Mouse (Mus musculus) ES-Bruce4 (cell line): ENCODE data around the gene Mthfr. TPM values are rescaled to one million over a fixed set of nuclear protein-coding genes. Genes with fewer than 3 reads are reported as not detected.

ENCODE experiments used
- H3K27ac ChIP-seq: 2 replicates; pipeline ENCODE4 v1.5.1; 2012; ENCODE audit warnings: low read length, inconsistent platforms; ENCODE audit not compliant: insufficient read depth
- H3K27me3 ChIP-seq: 2 replicates; pipeline ENCODE4 v1.6.1; 2012; ENCODE audit warnings: mild to moderate bottlenecking, low read length, inconsistent platforms; ENCODE audit not compliant: control insufficient read depth, poor library complexity, insufficient read depth, severe bottlenecking
- H3K36me3 ChIP-seq: 2 replicates; pipeline ENCODE4 v1.6.1; 2012; ENCODE audit warnings: inconsistent platforms, mild to moderate bottlenecking, low read length, moderate library complexity; ENCODE audit not compliant: control insufficient read depth, poor library complexity, insufficient read depth, severe bottlenecking
- H3K4me1 ChIP-seq: one replicate; pipeline ENCODE4 v1.8.1; 2011; ENCODE audit warnings: low read length; ENCODE audit not compliant: control insufficient read depth, insufficient read depth
- H3K4me3 ChIP-seq: 2 replicates; pipeline ENCODE4 v1.5.1; 2011; ENCODE audit warnings: low read depth, mild to moderate bottlenecking, low read length
- H3K9ac ChIP-seq: 2 replicates; pipeline ENCODE4 v1.6.1; 2012; ENCODE audit warnings: low read depth, mild to moderate bottlenecking, inconsistent platforms; ENCODE audit not compliant: poor library complexity, severe bottlenecking
- H3K9me3 ChIP-seq: replicated peaks from 2 replicates; pipeline ENCODE4 v1.6.1; 2012; ENCODE audit warnings: mild to moderate bottlenecking, low read length, inconsistent platforms; ENCODE audit not compliant: control insufficient read depth, poor library complexity, insufficient read depth, severe bottlenecking
- CTCF ChIP-seq: IDR thresholded peaks from one replicate; pipeline ENCODE4 v1.8.1; 2011; ENCODE audit warnings: low read depth, low read length
- EP300 ChIP-seq: IDR thresholded peaks from 2 replicates; pipeline ENCODE4 v1.6.1; 2011; ENCODE audit warnings: low read depth, low read length; ENCODE audit not compliant: insufficient read depth
- POLR2A ChIP-seq: IDR thresholded peaks from one replicate; pipeline ENCODE4 v1.8.1; 2011; ENCODE audit warnings: low read length; ENCODE audit not compliant: insufficient read depth
- polyA plus RNA-seq: library from polyadenylated mRNA; stranded (reverse); fragments of >200 nt; gene quantifications from 2 replicates; pipeline ENCODE4 v1.2.4, GENCODE M21; 2011; ENCODE audit warnings: low read depth; ENCODE audit not compliant: missing spikeins, insufficient read depth, insufficient read length

Mthfr gene
- polyA plus RNA-seq, result 9.5 and 13.7 TPM in 2 replicates

- H3K27ac ChIP-seq, result peak within 1 kb of the TSS; percentile 64
- H3K27me3 ChIP-seq, result no peaks in the 10 kb centered on the region
- H3K9ac ChIP-seq, result peak within 1 kb of the TSS; percentile 69
- peaks cover 6% of the 10 kb centered on the region; the same call in 1 of the 2 replicates for H3K36me3 ChIP-seq
- H3K4me1 ChIP-seq, result peaks cover 10% of the 10 kb centered on the region
- H3K9me3 ChIP-seq, result no peaks in the 10 kb centered on the region
- H3K4me3 ChIP-seq, result peak within 1 kb of the TSS; percentile 96
- TF ChIP-seq EP300 (peak; percentile 80), POLR2A (peak; percentile 59), CTCF (no peak)
Observed at GRCm38 (mm10) chr4:148038600-148039253, at the start of gene Mthfr, which contains the start of gene Clcn6. Mthfr (plus strand) TSS chr4:148039077. Clcn6 (minus strand) TSS chr4:148038821.

- no peaks in the 10 kb centered on the region for H3K4me1 ChIP-seq
- no peak overlapping the region for H3K4me3 ChIP-seq
- H3K27me3 ChIP-seq, result no peaks in the 10 kb centered on the region
- no peak for TF ChIP-seq CTCF
- no peak for TF ChIP-seq POLR2A
- TF ChIP-seq EP300, result no peak
- no peaks in the 10 kb centered on the region for H3K9me3 ChIP-seq
- H3K9ac ChIP-seq, result no peak overlapping the region
- H3K36me3 ChIP-seq, result no peaks in the 10 kb centered on the region
- H3K27ac ChIP-seq, result no peak overlapping the region
Observed at GRCm38 (mm10) chr4:147993571-147994095, 45.2 kb upstream of the Mthfr start.

- Histone ChIP-seq H3K9ac (no peak overlapping the region), H3K27me3 (no peaks in the 10 kb centered on the region), H3K27ac (no peak overlapping the region), H3K9me3 (no peaks in the 10 kb centered on the region), H3K4me1 (no peaks in the 10 kb centered on the region), H3K4me3 (no peak overlapping the region), H3K36me3 (no peaks in the 10 kb centered on the region)
- no peak for TF ChIP-seq EP300
- no peak for TF ChIP-seq CTCF
- no peak for TF ChIP-seq POLR2A
Observed at GRCm38 (mm10) chr4:147995311-147995710, 43.6 kb upstream of the Mthfr start.

- no peak for TF ChIP-seq EP300
- no peak for TF ChIP-seq POLR2A
- no peak for TF ChIP-seq CTCF
- Histone ChIP-seq H3K27me3 (no peaks in the 10 kb centered on the region), H3K4me1 (no peaks in the 10 kb centered on the region), H3K27ac (no peak within 1 kb of the TSS), H3K9me3 (no peaks in the 10 kb centered on the region), H3K4me3 (no peak within 1 kb of the TSS), H3K36me3 (no peaks in the 10 kb centered on the region), H3K9ac (no peak within 1 kb of the TSS)
Observed at GRCm38 (mm10) chr4:148000202-148000772, 38.6 kb upstream of the Mthfr start, which contains the start of gene Nppa. Nppa (plus strand) TSS chr4:148000722.

GRCm38 (mm10) chr4:148001013-148001789 lies 37.7 kb upstream of the Mthfr start:
- H3K4me3 ChIP-seq, result no peak overlapping the region
- no peaks in the 10 kb centered on the region for H3K9me3 ChIP-seq
- H3K9ac ChIP-seq, result no peak overlapping the region
- H3K27ac ChIP-seq, result no peak overlapping the region
- H3K4me1 ChIP-seq, result no peaks in the 10 kb centered on the region
- 0 out of 2 replicates have a peak, but pooled peaks cover under 1% of the 10 kb centered on the region for H3K36me3 ChIP-seq
- no peaks in the 10 kb centered on the region for H3K27me3 ChIP-seq
- no peak for TF ChIP-seq EP300
